Mouse (Mus musculus) neural tube, embryonic 12.5 days (tissue): ENCODE data around the gene Bcl6b. TPM values are rescaled to one million over a fixed set of nuclear protein-coding genes. Genes with fewer than 3 reads are reported as not detected.

ENCODE experiments used
- ATAC-seq: fragments of 200-750 bp; cut with Nextera tagmentation; 2 replicates; pipeline ENCODE4 v1.8.0; 2017; ENCODE audit warnings: low read depth, mild to moderate bottlenecking, moderate TSS enrichment, moderate library complexity; ENCODE audit not compliant: low FRiP score
- H3K27ac ChIP-seq: fragments of 300-500 bp; sonication (generic); 2 replicates; pipeline ENCODE4 v1.5.1; 2016
- H3K27me3 ChIP-seq: fragments of 300-500 bp; sonication (generic); replicated peaks from 2 replicates; pipeline ENCODE4 v1.6.1; 2016; ENCODE audit warnings: mild to moderate bottlenecking
- H3K36me3 ChIP-seq: fragments of 300-500 bp; sonication (generic); 2 replicates; pipeline ENCODE4 v1.6.1; 2016; ENCODE audit warnings: mild to moderate bottlenecking
- H3K4me1 ChIP-seq: fragments of 300-500 bp; sonication (generic); 2 replicates; pipeline ENCODE4 v1.6.1; 2016
- H3K4me2 ChIP-seq: fragments of 300-500 bp; sonication (generic); replicated peaks from 2 replicates; pipeline ENCODE4 v1.6.1; 2016; ENCODE audit warnings: mild to moderate bottlenecking
- H3K4me3 ChIP-seq: fragments of 300-500 bp; sonication (generic); 2 replicates; pipeline ENCODE4 v1.5.1; 2016
- H3K9ac ChIP-seq: fragments of 300-500 bp; sonication (generic); 2 replicates; pipeline ENCODE4 v1.6.1; 2016; ENCODE audit warnings: mild to moderate bottlenecking
- H3K9me3 ChIP-seq: fragments of 300-500 bp; sonication (generic); 2 replicates; pipeline ENCODE4 v1.6.1; 2016; ENCODE audit warnings: mild to moderate bottlenecking
- WGBS: fragments of 180-500 bp; shearing (Covaris S2); methylation state at CpG from one replicate; pipeline ENCODE4 v1.1.7; 2016; 5-methylcytosine and 5-hydroxymethylcytosine counted together
- polyA plus RNA-seq: library from polyadenylated mRNA; unstranded; fragments of >200 nt; fragmentation: Nextera tagmentation; extraction: Ambion mirVana; gene quantifications from 2 replicates; pipeline ENCODE4 v1.2.1, GENCODE M21; 2016

Bcl6b gene
- polyA plus RNA-seq, 1 experiment from 2014 or later = 6.9 TPM

DNA sequence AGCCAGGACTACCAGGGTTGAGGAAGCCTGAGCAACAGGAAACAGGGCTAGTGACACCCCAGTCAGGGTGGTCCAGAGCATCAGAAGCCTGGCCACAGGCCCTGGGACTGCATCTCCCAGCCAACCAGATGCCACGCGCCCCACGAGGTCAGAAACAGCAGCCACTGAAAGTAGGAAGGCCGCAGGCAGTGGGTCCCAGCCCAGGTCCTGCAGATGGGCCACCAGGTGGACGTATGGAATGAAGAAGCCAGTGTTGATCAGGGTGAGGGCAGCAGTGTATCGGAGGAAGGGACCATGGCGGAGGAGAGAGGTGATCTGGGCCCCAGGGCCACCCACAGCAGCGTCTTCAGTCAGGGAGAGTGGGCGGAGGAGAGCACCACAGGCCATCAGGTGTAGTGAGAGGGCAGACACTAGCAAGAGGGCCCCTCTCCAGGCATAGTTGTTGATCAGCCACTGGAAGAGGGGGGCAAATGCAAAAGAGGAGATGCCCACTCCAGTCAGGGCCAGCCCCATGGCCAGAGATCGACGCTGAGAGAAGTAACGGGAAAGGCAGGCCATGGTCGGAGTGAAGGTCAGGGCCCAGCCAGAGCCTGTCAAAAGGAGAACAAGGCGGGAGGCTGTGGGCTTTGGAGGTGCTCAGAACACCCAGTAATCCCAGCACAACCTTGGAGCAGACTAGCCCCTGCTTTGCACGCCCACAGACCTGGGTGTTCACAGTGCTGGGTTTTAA is 10.7 kb downstream of the Bcl6b start:
- Histone ChIP-seq H3K9me3 (no peaks in the 10 kb centered on the region), H3K27ac (no peak overlapping the region), H3K27me3 (peaks cover 43% of the 10 kb centered on the region), H3K4me3 (no peak overlapping the region), H3K36me3 (peaks cover 15% of the 10 kb centered on the region), H3K4me2 (peak overlapping the region; percentile 88), H3K9ac (peak overlapping the region; percentile 30), H3K4me1 (peaks cover 53% of the 10 kb centered on the region)
- WGBS = 89% methylated on average over 15 of the region's 15 CpGs
- ATAC-seq = no peak

- Histone ChIP-seq H3K4me1 (peaks cover 57% of the 10 kb centered on the region), H3K36me3 (peaks cover 15% of the 10 kb centered on the region), H3K9ac (no peak overlapping the region), H3K4me3 (no peak overlapping the region), H3K27ac (no peak overlapping the region), H3K4me2 (no peak overlapping the region), H3K9me3 (no peaks in the 10 kb centered on the region), H3K27me3 (peaks cover 52% of the 10 kb centered on the region)
- ATAC-seq = no peak
- WGBS = 91% methylated on average over 4 of the region's 4 CpGs
Observed at GRCm38 (mm10) chr11:70218039-70218438, 11.6 kb downstream of the Bcl6b start.

- WGBS = 59% methylated on average over 3 of the region's 3 CpGs
- Histone ChIP-seq H3K9me3 (no peaks in the 10 kb centered on the region), H3K4me2 (no peak overlapping the region; the same call in 1 of the 2 replicates), H3K36me3 (peaks cover 15% of the 10 kb centered on the region), H3K4me1 (peaks cover 46% of the 10 kb centered on the region), H3K9ac (no peak overlapping the region), H3K4me3 (no peak overlapping the region), H3K27ac (no peak overlapping the region), H3K27me3 (peaks cover 63% of the 10 kb centered on the region)
- no peak for ATAC-seq
Observed at GRCm38 (mm10) chr11:70216103-70216502, 13.5 kb downstream of the Bcl6b start.

DNA sequence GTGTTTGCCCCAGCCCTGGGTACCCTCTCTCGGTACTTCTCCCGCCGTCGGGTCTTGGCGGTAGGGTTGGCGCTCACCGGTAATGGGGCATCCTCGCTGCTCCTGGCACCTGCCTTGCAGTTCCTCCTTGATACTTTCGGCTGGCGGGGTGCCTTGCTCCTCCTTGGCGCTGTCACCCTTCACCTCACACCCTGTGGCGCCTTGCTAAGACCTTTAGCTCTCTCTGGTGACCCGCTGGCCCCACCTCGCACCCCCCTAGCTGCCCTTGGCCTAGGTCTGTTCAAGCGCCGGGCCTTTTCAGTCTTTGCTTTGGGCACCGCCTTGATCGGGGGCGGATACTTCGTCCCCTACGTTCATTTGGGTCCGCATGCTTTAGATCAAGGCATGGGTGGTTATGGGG is 14.3 kb downstream of the Bcl6b start:
- Histone ChIP-seq H3K9me3 (no peaks in the 10 kb centered on the region), H3K9ac (no peak overlapping the region), H3K27ac (no peak overlapping the region), H3K4me2 (peak overlapping the region; percentile 54; the same call in 1 of the 2 replicates), H3K36me3 (peaks cover 15% of the 10 kb centered on the region), H3K4me3 (no peak overlapping the region), H3K4me1 (peaks cover 44% of the 10 kb centered on the region), H3K27me3 (peaks cover 63% of the 10 kb centered on the region)
- WGBS = 9% methylated on average over 22 of the region's 22 CpGs
- no peak for ATAC-seq

DNA sequence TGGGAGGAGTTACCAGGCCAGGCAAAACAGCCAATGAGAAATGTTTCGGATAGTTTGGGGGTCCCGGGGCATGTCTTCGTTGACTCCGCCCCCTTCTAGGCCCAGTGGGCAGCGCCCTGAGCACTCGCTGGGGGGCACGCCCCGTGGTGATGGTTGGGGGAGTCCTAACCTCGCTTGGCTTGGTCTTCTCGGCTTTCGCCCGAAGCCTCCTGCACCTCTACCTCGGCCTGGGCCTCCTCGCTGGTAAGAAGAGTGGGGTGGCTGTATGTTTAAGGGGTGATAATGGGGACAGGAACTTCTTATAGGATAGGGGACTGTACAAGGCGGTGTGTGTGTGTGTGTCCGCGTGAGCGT is 14.8 kb downstream of the Bcl6b start:
- Histone ChIP-seq H3K9ac (0 out of 2 replicates have a peak overlapping the region, but pooled peaks have one; percentile 51), H3K4me3 (peak overlapping the region; percentile 32), H3K27me3 (peaks cover 63% of the 10 kb centered on the region), H3K36me3 (peaks cover 15% of the 10 kb centered on the region), H3K9me3 (no peaks in the 10 kb centered on the region), H3K4me2 (peak overlapping the region; percentile 54), H3K27ac (no peak overlapping the region), H3K4me1 (peaks cover 40% of the 10 kb centered on the region)
- ATAC-seq = no peak
- WGBS = 3% methylated on average over 18 of the region's 18 CpGs

- Histone ChIP-seq H3K36me3 (peaks cover 15% of the 10 kb centered on the region), H3K4me3 (peak overlapping the region; percentile 32), H3K9ac (peak overlapping the region; percentile 51), H3K27me3 (peaks cover 63% of the 10 kb centered on the region), H3K9me3 (no peaks in the 10 kb centered on the region), H3K27ac (no peak overlapping the region), H3K4me1 (peaks cover 35% of the 10 kb centered on the region), H3K4me2 (peak overlapping the region; percentile 54)
- WGBS = 2% methylated on average over 46 of the region's 46 CpGs
- ATAC-seq = peak; percentile 39
Observed at GRCm38 (mm10) chr11:70214191-70214855, 15.3 kb downstream of the Bcl6b start.

- Histone ChIP-seq H3K9me3 (no peaks in the 10 kb centered on the region), H3K4me1 (peaks cover 29% of the 10 kb centered on the region), H3K4me3 (peak overlapping the region; percentile 32), H3K4me2 (peak overlapping the region; percentile 54), H3K27ac (no peak overlapping the region), H3K27me3 (peaks cover 58% of the 10 kb centered on the region), H3K36me3 (peaks cover 15% of the 10 kb centered on the region), H3K9ac (peak overlapping the region; percentile 51)
- ATAC-seq = no peak
- 6% methylated on average over 26 of the region's 26 CpGs for WGBS
Observed at GRCm38 (mm10) chr11:70213736-70214135, 15.9 kb downstream of the Bcl6b start.

DNA sequence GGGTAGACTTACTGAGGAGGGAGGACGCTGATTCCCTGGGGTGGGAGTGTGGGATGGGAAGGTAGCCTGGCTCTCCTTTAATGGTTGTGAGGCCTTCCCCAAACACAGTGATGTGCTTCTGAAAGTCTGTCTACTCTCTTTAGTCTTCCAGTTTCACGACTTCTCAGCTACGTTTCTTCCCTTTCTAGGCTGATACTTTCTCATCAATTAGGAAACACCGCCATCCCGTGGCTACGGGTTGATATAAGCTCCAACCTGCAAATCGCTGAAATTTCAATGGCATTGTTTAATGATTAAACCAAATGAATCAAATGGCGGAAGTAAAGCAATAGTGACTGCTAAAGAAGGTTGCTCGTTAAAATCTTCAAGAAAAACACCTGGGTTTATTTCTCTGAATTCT is 16.7 kb downstream of the Bcl6b start:
- H3K27me3 ChIP-seq = peaks cover 58% of the 10 kb centered on the region
- H3K4me2 ChIP-seq = no peak overlapping the region
- no peak overlapping the region for H3K27ac ChIP-seq
- no peak for ATAC-seq
- H3K9ac ChIP-seq = no peak overlapping the region
- WGBS = 8% methylated on average over 9 of the region's 9 CpGs
- peaks cover 23% of the 10 kb centered on the region for H3K4me1 ChIP-seq
- H3K4me3 ChIP-seq = no peak overlapping the region
- H3K9me3 ChIP-seq = no peaks in the 10 kb centered on the region
- peaks cover 15% of the 10 kb centered on the region for H3K36me3 ChIP-seq

- Histone ChIP-seq H3K27ac (no peak within 1 kb of the TSS), H3K9ac (no peak within 1 kb of the TSS; the same call in 1 of the 2 replicates), H3K9me3 (no peaks in the 10 kb centered on the region), H3K4me2 (peak within 1 kb of the TSS; percentile 54; the same call in 1 of the 2 replicates), H3K36me3 (peaks cover 11% of the 10 kb centered on the region), H3K4me1 (peaks cover 23% of the 10 kb centered on the region), H3K27me3 (peaks cover 55% of the 10 kb centered on the region), H3K4me3 (no peak within 1 kb of the TSS; the same call in 1 of the 2 replicates)
- 66% methylated on average over 6 of the region's 6 CpGs for WGBS
- no peak for ATAC-seq
Observed at GRCm38 (mm10) chr11:70212423-70212822, 17.2 kb downstream of the Bcl6b start, which contains the start of gene Slc16a11. Slc16a11 (plus strand) TSS chr11:70212752.

DNA sequence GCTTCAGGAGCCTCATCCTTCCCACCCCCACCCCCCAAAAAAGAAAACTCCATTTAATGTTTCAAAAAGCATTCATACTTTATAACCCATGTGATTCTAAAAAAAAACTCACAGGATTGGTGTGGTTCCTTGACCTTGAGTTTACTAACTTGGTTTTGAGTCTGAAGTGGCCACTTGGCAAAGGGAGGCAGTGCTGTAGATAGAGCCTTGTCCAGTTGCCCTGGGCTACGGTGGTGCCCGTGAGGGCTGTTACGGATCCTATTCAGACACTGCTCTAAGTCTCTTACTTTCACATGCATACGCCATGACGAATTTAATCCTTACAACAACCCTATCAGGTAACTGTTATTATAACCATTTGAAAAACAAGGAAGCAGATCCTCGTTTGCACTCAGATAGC is 17.6 kb downstream of the Bcl6b start:
- WGBS = 83% methylated on average over 6 of the region's 6 CpGs
- Histone ChIP-seq H3K27ac (no peak overlapping the region), H3K4me2 (no peak overlapping the region), H3K36me3 (peaks cover 6% of the 10 kb centered on the region; the same call in 1 of the 2 replicates), H3K9me3 (no peaks in the 10 kb centered on the region), H3K9ac (no peak overlapping the region), H3K27me3 (peaks cover 50% of the 10 kb centered on the region), H3K4me3 (no peak overlapping the region), H3K4me1 (peaks cover 23% of the 10 kb centered on the region)
- no peak for ATAC-seq

GRCm38 (mm10) chr11:70210681-70211080 is 18.9 kb downstream of the Bcl6b start:
- Histone ChIP-seq H3K4me2 (no peak overlapping the region), H3K9ac (no peak overlapping the region), H3K4me1 (peaks cover 22% of the 10 kb centered on the region), H3K4me3 (no peak overlapping the region), H3K9me3 (no peaks in the 10 kb centered on the region), H3K27me3 (peaks cover 40% of the 10 kb centered on the region), H3K36me3 (0 out of 2 replicates have a peak, but pooled peaks cover under 1% of the 10 kb centered on the region), H3K27ac (no peak overlapping the region)
- ATAC-seq = no peak
- 94% methylated on average over 2 of the region's 2 CpGs for WGBS

DNA sequence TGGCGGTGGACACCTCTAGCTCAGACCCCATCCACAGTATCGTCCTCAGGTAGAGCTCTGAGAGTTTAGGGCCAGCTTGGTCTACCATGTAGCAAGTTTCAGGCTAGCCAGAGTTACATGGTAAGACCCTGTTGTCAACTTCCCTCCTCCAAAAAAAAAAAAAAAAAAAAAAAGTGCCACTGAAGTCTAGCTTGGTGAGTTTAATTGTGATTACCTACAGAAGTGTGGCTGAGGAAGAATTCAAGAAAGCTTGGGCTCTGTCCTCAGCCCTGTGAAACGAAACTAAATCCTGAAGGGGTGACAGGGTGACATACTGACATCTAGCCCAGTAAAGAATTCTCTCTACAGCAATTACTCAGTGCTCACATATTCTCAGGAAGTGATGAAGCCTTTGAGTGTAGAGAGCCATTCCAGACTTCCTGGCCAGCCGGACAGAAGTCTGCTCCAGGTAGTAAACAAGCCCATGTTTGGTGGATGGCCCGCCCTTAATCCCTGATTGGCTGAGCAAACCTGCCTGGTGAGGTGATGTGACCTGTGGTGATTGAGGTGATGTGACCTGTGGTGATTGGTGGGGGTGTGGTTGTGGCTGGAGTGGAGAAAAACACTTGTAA is 20.7 kb downstream of the Bcl6b start:
- 77% methylated on average over 5 of the region's 5 CpGs for WGBS
- ATAC-seq = no peak
- H3K27ac ChIP-seq = no peak overlapping the region

More for the DNA sequence above, 20.7 kb downstream of the Bcl6b start:
- Histone ChIP-seq H3K9ac (no peak overlapping the region), H3K27me3 (peaks cover 22% of the 10 kb centered on the region), H3K36me3 (no peaks in the 10 kb centered on the region), H3K4me1 (peaks cover 4% of the 10 kb centered on the region; the same call in 1 of the 2 replicates), H3K9me3 (no peaks in the 10 kb centered on the region), H3K4me2 (no peak overlapping the region), H3K4me3 (no peak overlapping the region)
